Mouse (Mus musculus) lung, adult 2 months (tissue): ENCODE measurements around the gene Plekha6. TPM values are rescaled to one million over a fixed set of nuclear protein-coding genes. Genes with fewer than 3 reads are reported as not detected.

Experiments used
- DNase-seq: peaks from one replicate; pipeline ENCODE4 v3.0.0; 2022
- H3K4me1 ChIP-seq: fragments of 200-500 bp; 2 replicates; pipeline ENCODE4 v1.6.1; 2011; ENCODE audit warnings: low read length; ENCODE audit not compliant: control insufficient read depth, insufficient read depth
- H3K4me3 ChIP-seq: fragments of 200-500 bp; replicated peaks from 2 replicates; pipeline ENCODE3; 2011; ENCODE audit warnings: low read depth, mild to moderate bottlenecking, control low read depth, low read length; ENCODE audit errors: extremely low read depth
- CTCF ChIP-seq: fragments of 200-500 bp; IDR thresholded peaks from 2 replicates; pipeline ENCODE4 v1.5.1; 2011; ENCODE audit warnings: mild to moderate bottlenecking, low read length, control low read depth; ENCODE audit not compliant: insufficient read depth
- POLR2A ChIP-seq: fragments of 200-500 bp; IDR thresholded peaks from 2 replicates; pipeline ENCODE4 v1.6.1; 2011; ENCODE audit warnings: low read depth, mild to moderate bottlenecking, control low read depth, low read length, borderline replicate concordance; ENCODE audit errors: extremely low read depth
- WGBS: fragments of 180-500 bp; shearing (Covaris S2); methylation state at CpG from one replicate; pipeline ENCODE4 v1.1.7; 2018; 5-methylcytosine and 5-hydroxymethylcytosine counted together
- polyA plus RNA-seq: library from polyadenylated mRNA; depleted of rRNA; stranded (reverse); fragments of >200 nt; gene quantifications from 2 replicates; pipeline ENCODE4 v1.2.3, GENCODE M21; 2012; rRNA removed

The Plekha6 gene
- 38.4 and 39.4 TPM in 2 replicates for polyA plus RNA-seq

- WGBS: under 1% methylated on average over 67 of the region's 68 CpGs
- TF ChIP-seq POLR2A (no peak), CTCF (no peak)
These were observed at the start of gene Plekha6 for GRCm38 (mm10) chr1:133163820-133164431. Plekha6 (plus strand) TSS chr1:133164210.

GRCm38 (mm10) chr1:133116108-133116507 is 47.9 kb upstream of the Plekha6 start:
- DNase-seq: no peak
- no peaks in the 10 kb centered on the region for H3K4me1 ChIP-seq
- TF ChIP-seq POLR2A (no peak), CTCF (no peak)
- no peak overlapping the region for H3K4me3 ChIP-seq
- 92% methylated on average over 4 of the region's 4 CpGs for WGBS

More at GRCm38 (mm10) chr1:133163820-133164431, at the start of gene Plekha6:
- peak; percentile 36 for DNase-seq
- Histone ChIP-seq H3K4me1 (peaks cover 7% of the 10 kb centered on the region; the same call in 1 of the 2 replicates), H3K4me3 (peak within 1 kb of the TSS; percentile 47)

- TF ChIP-seq CTCF (no peak), POLR2A (no peak)
These were observed 45.9 kb upstream of the Plekha6 start for GRCm38 (mm10) chr1:133118127-133118526.

GRCm38 (mm10) chr1:133118844-133119243 is 45.2 kb upstream of the Plekha6 start:
- no peak overlapping the region for H3K4me3 ChIP-seq
- no peak for DNase-seq
- H3K4me1 ChIP-seq: no peaks in the 10 kb centered on the region
- no peak for TF ChIP-seq CTCF
- TF ChIP-seq POLR2A: no peak
- WGBS: 65% methylated on average over 3 of the region's 3 CpGs

More at GRCm38 (mm10) chr1:133118127-133118526, 45.9 kb upstream of the Plekha6 start:
- no peak for DNase-seq
- H3K4me3 ChIP-seq: no peak overlapping the region
- H3K4me1 ChIP-seq: no peaks in the 10 kb centered on the region
- WGBS: 78% methylated on average over 5 of the region's 5 CpGs

GRCm38 (mm10) chr1:133119931-133120712 is 43.9 kb upstream of the Plekha6 start:
- TF ChIP-seq POLR2A (no peak), CTCF (no peak)
- 36% methylated on average over 7 of the region's 7 CpGs for WGBS
- no peak overlapping the region for H3K4me3 ChIP-seq
- no peak for DNase-seq
- no peaks in the 10 kb centered on the region for H3K4me1 ChIP-seq

GRCm38 (mm10) chr1:133121246-133121645 is 42.8 kb upstream of the Plekha6 start:
- TF ChIP-seq POLR2A (no peak), CTCF (no peak)
- 54% methylated on average over 6 of the region's 6 CpGs for WGBS
- Histone ChIP-seq H3K4me3 (no peak overlapping the region), H3K4me1 (no peaks in the 10 kb centered on the region)
- DNase-seq: no peak

GRCm38 (mm10) chr1:133124137-133124536 is 39.9 kb upstream of the Plekha6 start:
- 82% methylated on average over 6 of the region's 6 CpGs for WGBS
- TF ChIP-seq POLR2A (no peak), CTCF (no peak)
- H3K4me3 ChIP-seq: no peak overlapping the region
- no peak for DNase-seq
- no peaks in the 10 kb centered on the region for H3K4me1 ChIP-seq

- H3K4me1 ChIP-seq: peaks cover 2% of the 10 kb centered on the region; the same call in 1 of the 2 replicates
- 88% methylated on average over 9 of the region's 9 CpGs for WGBS
- H3K4me3 ChIP-seq: no peak overlapping the region
- TF ChIP-seq CTCF (no peak), POLR2A (no peak)
- no peak for DNase-seq
These were observed 38.2 kb upstream of the Plekha6 start for GRCm38 (mm10) chr1:133125640-133126364.

- no peak for TF ChIP-seq CTCF
- TF ChIP-seq POLR2A: no peak
- Histone ChIP-seq H3K4me3 (no peak overlapping the region), H3K4me1 (peaks cover 2% of the 10 kb centered on the region; the same call in 1 of the 2 replicates)
- 70% methylated on average over 4 of the region's 4 CpGs for WGBS
- DNase-seq: no peak
These were observed 37.7 kb upstream of the Plekha6 start for GRCm38 (mm10) chr1:133126365-133126740.

- Histone ChIP-seq H3K4me3 (no peak overlapping the region), H3K4me1 (peaks cover 2% of the 10 kb centered on the region; the same call in 1 of the 2 replicates)
- TF ChIP-seq CTCF: no peak
- TF ChIP-seq POLR2A: no peak
- DNase-seq: no peak
- 67% methylated on average over 9 of the region's 9 CpGs for WGBS
These were observed 36.7 kb upstream of the Plekha6 start for GRCm38 (mm10) chr1:133127328-133127727.
